Mouse (Mus musculus): Measurements from ENCODE around the gene Ccdc58. TPM values are rescaled to one million over a fixed set of nuclear protein-coding genes. Genes with fewer than 3 reads are reported as not detected.
A peak's percentile ranks its signal among the peaks of the same experiment; 100 is the strongest.
"Not testable (repeated sequence)": the region's sequence is repeated elsewhere in the genome, so short reads cannot be mapped to it uniquely, and the experiment has no call there.

Ccdc58 gene
- 10 to 100 TPM; 31.1 to 34.2 (median 31.7) TPM for polyA plus RNA-seq (2017; shearing (Covaris generic))

DNA sequence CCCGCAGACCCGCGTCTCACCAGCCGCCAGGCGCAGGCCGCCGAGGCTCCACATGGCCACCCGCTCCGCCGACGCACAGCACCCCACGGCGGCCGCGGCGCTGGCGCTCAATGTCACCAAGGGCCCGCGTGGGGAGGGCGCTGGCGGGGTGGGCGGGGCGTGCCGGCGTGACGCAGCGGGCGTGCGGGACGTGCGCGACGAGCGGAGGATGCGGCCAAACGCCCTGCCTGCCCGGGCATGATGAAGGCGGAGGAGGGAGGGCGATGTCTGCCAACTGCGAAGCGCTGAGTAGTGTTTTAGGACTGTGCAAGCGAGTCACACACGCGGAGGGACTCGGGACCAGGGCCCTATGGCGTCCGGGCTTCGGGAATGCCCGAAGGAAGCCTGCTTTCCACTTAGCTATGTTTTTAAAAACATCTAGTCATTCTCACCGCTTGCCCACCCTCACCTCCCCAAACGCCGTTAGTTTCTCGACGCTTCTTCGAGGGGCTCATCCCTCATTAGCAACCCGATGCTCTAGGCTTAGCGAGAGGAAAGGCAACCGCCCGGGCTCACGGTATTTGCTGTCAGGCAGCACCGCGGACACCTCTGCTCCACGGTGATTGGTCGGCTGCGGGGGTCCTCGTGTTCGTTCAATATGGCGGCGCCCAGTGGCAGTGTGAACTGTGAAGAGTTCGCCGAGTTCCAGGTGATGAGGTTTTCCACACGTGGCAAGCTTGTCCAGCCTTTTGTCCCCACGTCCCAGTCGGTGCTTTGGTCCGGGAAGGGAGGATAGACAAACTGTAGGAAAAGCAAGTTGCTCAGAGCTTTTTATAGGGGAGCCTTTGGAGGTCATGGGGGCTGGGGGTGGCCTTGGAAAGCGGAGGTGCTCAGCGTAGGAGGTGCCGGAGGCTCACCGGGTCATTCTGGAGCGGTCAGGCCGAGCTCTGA, at the start of gene Ccdc58, which contains the start of gene Fam162a:
TSS of gene Ccdc58 (plus strand) at position 236 of the 930 bp plus-strand sequence.
TSS of gene Fam162a (minus strand) at position 145 of the 930 bp plus-strand sequence.
- ATAC-seq = peak; percentile 84

DNA sequence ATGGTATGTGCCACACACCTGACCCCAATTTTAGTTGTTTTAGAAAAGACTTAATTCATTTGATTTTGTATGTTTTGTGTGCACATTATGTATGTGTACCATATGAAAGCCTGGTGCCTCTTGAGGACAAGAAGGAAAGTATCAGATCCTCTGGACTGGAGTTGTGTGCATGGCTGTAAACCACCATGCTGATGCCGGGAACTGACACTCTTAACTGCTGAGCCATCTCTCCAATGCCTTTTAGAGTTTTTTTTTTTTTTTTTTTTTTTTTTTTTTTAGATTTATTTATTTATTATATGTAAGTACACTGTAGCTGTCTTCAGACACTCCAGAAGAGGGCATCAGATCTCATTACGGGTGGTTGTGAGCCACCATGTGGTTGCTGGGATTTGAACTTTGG, 43.4 kb upstream of the Ccdc58 start:
- not testable (repeated sequence) for ATAC-seq

DNA sequence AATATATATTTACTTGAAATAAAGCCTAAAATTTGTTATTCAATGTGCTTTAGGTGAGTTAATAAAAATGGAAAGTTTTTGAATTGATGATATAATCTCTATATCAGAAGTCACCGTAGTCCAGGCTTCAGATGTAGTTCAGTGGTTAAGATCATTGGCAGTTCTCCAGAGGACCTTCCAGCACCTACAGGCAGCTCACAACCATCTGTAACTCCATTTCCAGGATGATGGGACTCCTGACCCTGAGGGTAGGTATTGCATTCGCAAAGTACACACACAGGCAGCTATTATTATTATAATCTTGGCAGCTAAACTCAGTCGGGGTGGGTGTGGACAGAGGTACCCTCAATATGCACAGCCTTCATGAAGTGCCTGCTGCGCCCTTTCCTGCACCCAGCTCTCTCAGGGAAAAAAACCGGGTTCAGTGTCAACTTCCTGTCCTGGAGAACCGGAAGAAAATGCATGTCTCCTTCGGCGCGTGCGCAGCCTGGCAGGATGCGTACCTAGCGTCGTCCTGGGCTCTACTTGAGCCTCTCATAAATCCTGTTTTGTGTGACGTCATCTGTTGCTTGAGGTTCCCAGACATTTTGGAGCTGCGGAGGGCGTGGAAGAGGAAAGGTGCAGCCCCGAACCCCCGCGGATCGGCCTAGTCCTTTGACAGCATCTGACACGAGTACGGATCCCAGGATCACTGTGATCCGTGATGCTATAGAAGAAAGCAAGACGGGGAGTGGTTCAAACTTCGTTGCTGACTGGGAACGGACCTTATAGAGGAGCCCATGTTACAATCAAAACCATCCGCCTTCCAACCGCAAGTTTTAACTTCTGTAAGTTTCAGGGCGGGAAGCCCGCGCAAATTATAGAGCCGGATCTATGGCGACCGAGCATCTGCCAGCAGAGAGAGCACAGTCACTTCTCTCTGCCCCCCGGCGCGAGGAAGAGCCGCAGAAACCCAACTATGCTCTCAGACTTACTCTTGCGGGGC, 30.6 kb upstream of the Ccdc58 start, which contains the start of gene Wdr5b:
TSS of gene Wdr5b (plus strand) at position 551 of the 985 bp plus-strand sequence.
- ATAC-seq = peak; percentile 97

DNA sequence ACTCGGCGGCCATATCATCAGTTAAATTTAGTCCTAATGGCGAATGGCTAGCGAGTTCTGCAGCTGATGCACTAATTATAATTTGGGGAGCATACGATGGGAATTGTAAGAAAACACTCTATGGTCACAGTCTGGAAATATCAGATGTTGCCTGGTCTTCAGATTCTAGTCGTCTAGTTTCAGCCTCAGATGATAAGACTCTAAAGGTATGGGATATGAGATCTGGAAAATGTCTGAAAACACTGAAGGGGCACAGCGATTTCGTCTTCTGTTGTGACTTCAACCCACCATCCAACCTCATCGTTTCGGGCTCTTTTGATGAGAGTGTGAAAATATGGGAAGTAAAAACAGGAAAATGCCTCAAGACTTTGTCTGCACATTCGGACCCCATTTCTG, 29.9 kb upstream of the Ccdc58 start:
- ATAC-seq = no peak

DNA sequence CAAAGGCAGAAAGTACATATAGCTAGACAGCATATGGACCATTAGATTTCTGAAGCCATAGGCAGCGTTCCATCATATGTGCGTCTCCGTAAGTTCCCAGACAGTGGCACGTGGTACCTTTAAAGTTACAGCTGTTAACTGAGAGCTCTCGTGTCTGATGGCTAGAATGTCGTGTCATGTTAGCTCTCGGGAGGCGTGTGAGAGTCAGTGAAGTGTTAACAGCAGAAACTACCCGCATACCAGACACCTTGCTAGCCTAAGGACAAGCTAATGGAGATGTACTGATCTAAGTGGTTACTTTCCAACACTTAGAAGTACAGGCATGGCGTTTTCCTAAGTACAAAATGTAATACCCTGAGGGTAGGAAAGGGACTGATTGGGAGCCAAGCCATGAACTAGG, 28.4 kb upstream of the Ccdc58 start:
- no peak for ATAC-seq

DNA sequence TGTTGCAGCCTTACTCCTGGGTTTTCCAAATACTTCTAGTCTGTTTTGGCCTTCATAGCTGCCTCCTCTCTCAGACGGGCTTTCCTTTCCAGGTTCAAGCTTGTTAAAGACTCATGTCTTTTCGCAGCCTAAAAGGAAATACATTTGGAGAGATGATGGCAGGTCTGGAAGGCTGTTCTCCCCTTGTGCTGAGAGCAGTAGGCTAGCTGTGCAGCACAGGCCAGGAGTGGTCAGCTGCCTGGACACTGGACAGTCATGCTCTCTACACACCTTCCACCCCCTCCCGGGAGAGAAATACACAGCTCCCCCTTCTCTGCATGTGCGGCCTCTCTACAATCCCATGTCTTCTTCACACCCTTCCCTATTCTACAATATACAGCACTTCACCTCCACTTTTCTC, 27.5 kb upstream of the Ccdc58 start:
- ATAC-seq = no peak

DNA sequence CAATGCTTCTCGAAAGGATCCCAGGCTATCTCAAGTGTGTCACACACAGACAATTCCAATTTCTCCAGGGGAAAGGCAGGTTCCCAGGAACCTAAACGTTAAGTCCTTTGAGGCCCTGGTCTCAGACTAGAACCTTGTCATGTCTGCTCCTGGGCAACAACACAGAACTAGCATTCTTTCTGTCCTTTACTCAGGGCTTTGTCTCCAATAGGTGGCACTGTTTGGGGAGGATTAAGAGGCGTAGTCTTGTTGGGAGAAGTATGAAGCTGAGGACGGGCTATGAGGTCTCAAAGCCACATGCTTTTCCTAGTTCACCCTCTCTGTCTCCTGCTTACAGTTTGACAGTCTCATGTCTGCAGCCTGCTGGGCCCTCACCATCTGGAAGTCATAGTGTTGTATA, 23.9 kb upstream of the Ccdc58 start:
- ATAC-seq = no peak

DNA sequence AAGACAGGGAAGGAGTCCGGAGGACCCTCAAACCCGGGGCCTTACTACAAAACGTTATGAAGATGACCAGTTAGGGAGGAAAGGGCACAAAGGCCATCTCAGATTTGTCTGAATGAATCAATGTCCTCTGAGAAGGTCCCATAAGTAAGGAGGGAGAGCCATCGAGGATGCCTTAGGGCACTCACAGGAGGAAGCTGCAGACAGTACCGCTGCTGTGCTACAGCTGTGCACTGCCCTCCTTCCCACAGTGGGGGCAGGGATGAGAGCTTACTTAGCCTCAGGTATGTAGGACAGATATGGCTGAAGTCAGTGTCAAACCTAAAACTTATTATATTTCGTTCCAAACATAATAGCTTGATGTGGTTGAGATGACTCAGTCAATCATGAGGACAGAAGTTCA, 20.0 kb upstream of the Ccdc58 start:
- ATAC-seq = no peak

DNA sequence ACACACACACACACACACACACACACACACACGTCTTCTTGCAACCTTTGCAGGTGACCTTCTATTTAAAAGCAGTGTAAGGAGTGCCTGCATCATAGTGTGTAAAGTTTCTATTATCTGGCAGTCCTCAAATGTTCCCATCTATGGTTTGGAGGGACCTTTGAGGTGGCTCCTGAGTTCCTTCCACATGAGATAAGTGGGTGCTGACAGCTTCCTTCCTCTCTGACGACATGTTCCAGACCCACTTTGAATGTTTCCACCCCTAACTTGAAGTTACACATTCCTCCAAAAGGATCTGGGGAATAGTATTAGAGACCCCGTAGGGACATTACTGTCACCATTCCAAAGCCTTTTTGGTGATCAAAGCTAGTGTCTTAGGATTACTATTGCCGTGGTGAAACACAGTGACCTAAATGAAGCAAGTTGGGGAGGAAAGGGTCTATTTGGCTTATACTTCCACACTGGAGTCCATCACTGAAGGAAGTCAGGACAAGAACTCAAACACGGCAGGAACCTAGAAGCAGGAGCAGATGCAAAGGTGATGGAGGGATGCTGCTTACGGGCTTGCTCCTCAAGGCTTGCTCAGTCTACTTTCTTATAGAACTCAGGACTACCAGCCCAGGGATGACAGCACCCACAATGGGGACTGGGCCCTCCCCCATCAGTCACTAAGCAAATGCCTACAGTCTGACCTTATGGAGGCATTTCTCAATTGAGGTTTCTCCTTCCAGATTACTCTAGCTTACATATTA, 17.8 kb upstream of the Ccdc58 start:
- no peak for ATAC-seq

DNA sequence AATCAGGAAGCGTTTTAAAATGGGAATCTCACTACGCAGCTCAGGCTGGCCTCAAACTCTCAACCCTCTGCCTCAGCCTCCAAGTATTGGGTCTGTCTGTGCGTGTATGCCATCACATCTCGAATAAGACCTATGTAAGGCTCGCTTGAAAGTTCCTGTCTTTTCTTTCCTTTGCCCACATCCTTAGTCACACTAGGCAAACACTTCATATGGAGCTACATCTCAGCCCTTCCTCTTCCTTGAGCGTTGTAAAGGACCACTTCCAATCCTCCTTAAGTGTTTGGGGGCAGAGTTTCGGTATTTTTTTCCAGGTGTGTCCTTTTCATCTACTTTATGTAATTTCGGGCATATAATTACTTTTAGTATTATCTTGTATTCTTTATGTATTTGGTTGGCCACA, 16.6 kb upstream of the Ccdc58 start:
- ATAC-seq = no peak

DNA sequence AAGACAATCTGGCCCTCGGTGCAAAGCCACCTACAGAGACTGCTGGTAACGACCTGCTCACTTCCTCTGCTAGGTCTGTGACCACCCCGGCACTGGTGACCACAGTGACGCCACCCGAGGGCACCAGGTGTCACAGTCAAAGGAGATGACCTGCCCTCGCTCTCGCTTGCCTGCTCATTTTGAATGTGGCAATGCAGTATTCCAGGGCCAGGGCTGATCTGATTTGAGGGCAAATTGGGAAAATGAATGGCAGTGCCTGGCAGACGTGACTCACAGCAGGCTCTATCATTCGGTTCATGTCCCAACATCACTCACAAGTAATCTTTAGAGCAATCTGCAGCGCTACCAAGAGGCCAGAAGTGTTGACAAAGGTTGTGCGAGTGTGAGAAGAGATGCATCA, 15.1 kb upstream of the Ccdc58 start:
- no peak for ATAC-seq

DNA sequence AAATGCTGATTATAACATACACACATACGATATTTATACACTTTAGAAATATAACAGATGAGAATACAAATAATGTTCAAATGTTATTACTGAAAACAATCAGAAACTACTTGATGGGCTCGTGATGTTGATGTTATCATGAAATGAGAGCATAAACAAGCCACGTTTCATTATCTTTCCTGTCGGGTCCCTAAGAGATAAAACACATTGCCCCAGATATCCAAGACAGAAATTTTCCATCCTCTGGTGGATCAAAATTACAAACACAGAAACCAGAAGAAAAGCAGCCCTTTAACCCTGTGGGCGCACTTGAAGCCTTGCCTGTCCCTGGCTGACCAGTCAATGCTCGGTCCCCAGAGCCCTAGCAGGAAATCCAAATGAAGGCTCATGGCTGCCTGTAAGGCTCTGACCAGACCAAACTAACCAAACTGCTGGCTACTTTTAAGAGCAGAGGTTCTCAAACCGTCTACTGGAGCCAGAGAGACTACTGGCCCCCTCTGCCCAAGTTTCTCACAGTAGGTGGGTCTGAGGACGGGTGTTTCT, 13.5 kb upstream of the Ccdc58 start:
- no peak for ATAC-seq

DNA sequence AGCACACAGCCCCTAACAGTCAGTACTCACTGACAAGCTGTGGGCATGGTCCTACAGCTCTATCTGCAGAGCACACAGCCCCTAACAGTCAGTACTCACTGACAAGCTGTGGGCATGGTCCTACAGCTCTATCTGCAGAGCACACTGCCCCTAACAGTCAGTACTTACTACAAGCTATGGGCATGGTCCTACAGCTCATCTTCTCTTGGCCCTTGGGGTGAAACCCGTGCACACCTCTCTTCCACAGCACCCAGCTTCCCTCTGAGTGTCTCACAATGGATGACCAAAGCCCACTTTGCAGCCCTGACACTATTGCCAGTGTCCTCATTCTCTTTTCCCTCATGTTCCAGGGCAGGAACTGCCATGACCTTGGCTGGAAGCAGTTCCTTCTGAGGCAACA, 9.0 kb upstream of the Ccdc58 start:
- ATAC-seq = not testable (repeated sequence)

DNA sequence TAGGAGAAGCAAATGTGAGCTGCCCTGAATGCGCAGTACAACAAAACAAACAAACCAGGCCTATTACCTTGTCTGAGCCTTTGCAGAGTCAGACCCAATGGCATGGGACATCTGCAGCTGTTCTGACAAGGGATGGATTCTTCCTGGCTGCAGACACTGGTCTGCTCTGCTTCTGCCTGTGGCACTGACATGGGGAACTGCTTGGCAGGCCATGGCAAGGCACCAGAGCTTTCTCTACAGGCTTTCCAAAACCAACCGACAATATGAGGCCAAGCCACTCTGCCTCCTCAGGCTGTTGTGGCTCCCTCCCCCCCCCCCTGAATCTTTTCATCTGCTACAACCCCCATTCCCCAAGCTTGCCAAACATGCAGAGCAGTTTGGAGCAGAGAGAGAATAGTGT, 8.2 kb upstream of the Ccdc58 start:
- ATAC-seq = no peak

DNA sequence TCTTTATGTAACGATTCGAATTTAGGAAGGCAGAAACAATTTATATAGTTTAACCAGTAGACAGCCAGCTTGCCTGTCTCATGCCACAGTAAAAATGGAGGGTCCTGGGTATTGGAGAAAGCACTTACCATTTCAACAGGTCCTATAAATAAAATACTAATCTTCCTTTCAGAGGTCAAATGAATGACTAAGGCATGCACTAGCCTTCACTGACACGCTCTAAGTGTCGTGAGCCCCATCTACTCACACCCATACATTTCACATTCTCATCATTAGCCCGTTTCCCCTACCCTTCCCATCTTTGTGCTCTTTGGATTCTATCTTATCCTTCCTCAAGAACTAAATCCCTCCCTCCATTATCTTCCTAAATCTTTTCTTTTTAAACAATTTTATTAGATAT, 6.6 kb upstream of the Ccdc58 start:
- no peak for ATAC-seq

DNA sequence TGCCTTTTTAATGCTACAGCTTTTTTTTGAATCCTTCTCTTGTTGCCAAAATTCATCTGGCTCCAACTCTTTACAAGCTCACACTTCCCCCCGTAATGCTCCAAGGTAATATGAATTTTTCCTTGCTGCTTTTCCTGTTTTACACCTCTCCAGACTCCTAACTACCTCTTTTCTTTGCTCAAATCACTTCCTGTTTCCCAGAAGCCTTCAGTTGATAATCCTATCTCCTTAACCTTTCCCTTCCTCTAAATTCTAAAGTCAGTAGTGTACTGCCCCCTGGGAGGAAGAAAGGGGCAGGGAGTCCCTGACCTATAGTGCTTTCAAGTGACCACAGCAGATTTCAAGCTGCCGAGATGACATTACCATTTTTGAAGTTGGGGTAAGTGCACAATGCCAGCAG, 3.8 kb upstream of the Ccdc58 start:
- ATAC-seq = no peak

DNA sequence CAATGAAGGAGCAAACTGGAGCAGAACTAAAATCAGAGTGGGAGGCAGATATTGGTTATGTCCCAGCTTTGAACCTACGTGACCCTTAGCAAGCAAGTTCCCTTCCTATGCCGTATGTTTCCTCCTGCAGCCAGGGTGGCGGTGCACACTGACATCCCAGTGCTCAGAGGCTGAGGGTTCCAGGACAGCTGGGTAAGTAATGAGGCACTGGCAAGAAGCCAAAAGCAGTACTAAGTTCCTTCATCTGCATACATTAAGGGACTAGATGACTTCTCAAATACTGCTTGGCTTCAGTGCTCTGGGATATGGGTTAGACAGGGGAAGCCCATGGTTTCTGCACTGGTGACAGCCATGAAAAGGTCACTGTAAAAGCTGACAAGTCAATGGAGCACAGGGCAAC, 3.1 kb upstream of the Ccdc58 start:
- ATAC-seq = no peak

DNA sequence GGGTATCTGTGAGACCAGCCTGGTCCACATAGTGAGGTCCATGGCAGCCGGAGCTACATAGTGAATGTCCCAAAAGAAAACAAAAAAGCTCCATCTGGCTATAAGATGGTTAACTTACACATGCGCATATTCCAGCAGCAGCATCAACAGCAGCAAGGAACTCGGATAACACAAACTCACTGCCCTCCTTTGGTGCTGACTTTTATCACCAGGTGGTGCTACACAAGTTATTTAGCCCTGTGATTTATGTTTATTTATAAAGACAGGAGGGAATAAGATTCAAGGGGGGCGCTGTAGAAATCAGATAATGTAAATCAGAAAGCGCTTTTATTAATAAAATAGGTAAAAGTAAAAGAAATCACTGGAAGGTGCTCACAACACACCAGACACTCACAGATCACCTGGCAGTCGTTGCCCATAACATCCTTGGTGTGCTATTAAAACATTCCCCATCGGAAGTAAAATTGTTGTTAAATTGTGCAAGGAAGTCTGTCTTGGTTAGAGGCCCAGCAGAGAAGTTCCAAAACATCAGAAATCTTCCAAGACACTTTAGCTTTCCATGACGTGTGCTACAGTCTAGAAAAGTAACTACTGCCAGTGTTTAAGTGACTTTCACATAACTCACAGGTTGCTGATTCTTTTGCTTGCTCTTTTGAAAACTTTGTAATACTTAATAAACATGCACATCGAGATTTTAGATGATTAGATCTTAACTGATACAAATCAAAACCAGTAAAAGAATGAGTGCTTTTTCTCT, 1.5 kb upstream of the Ccdc58 start:
- ATAC-seq = no peak

DNA sequence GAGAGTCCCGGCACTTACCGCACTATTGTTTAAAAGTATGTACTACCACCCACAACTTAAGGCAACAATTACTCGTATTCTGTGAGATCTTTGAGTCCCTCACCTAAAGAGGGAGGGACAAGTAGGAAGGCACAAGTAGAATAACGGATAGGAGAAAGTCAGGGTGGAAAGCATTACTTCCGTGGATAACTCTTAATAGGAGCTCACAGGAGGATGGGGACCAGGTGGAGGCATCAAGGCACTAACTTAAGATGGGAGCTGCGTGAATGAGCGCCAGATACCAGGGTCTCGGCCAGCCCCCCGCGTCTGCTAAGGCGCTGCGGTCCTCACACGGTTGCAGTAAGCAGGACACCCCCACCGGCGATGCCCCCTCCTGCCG, 425 bp upstream of the Ccdc58 start:
- peak; percentile 39 for ATAC-seq

DNA sequence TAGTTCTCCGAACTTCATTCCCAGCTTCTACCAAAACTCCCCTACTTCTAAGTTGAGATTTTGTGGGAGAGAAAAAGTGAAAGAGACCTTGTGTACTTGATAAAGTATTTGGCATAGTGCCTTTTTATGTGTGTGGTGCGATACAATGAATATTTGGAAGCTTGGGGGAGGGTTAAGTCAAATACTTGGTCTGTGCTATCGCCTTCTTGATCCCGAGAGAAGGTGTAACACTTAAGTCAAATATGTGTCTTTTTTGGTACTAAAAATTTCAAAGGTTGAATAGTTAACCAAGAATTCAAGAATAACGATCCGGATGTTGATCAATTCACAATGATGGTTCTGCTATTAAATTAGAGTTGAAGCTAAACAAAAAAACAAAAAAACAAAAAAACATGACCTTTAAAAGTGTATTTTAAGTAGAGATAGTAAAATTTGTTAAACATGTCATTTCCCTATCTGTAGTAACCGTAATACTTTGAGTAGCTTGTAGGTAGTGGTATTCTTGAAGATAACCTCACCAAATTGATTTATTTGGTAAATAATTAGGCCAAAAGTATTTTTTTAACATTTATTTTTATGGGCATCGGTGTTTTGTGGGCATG, 1.0 kb downstream of the Ccdc58 start:
- ATAC-seq = no peak

DNA sequence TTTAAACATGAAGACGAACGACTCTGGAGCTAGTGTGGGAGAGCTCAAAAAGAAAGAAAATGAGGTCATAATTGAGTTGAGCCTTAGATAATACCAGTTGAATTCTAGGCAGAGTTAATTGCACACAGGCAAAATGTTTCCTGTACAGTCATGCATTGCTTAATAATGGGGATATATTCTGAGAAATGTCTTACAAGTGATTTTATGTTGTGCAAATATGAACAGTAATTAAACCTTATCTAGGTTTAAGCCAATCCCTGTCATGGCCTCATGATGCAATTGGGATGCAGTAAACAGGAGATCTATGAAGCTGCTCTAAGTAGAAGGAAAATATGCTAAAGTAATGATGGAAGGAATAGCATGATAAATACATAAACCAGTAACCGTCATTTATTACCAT, 3.3 kb downstream of the Ccdc58 start:
- no peak for ATAC-seq

All from inflammation-experienced regulatory T-cells, adult 6 months (primary cell).